ENCODE assay signal across 8 mouse cellular contexts in genomic region chr7:4659911-4660443, GRCm38 (mm10). TPM values are rescaled to one million over a fixed set of nuclear protein-coding genes. Genes with fewer than 3 reads are reported as not detected.
DNase-seq lines count a peak whose midpoint lies in the region; ATAC-seq and TF ChIP-seq lines count a peak whose summit lies in the region.

No protein-coding gene starts in this region.

- peak overlapping the region; percentile 83 for H3K4me2 ChIP-seq in embryonic facial prominence, embryonic 15.5 days (replicated peaks)
- peak overlapping the region; percentile 90 for H3K4me2 ChIP-seq in intestine, embryonic 14.5 days (ENCODE audit: low read length)
- H3K4me2 ChIP-seq in neural tube, embryonic 12.5 days (replicated peaks) = peak overlapping the region; percentile 97

- H3K27ac ChIP-seq in left cerebral cortex, adult 2 months = peak overlapping the region; percentile 98
- peak overlapping the region; percentile 94 for H3K27ac ChIP-seq in embryonic facial prominence, embryonic 15.5 days (replicated peaks)
- H3K27ac ChIP-seq in intestine, embryonic 14.5 days (ENCODE audit: low read depth) = peak overlapping the region; percentile 94; the same call in 1 of the 2 replicates
- peak overlapping the region; percentile 88; the same call in 1 of the 2 replicates for H3K27ac ChIP-seq in neural tube, embryonic 12.5 days

- TF ChIP-seq CTCF in left cerebral cortex, adult 2 months (IDR thresholded peaks at IDR 0.05) = no peak

- ATAC-seq in embryonic facial prominence, embryonic 15.5 days (ENCODE audit: insufficient number of reproducible peaks, low FRiP score, low TSS enrichment, low read depth) = no peak
- ATAC-seq in intestine, embryonic 14.5 days (replicated peaks; ENCODE audit: low FRiP score, low TSS enrichment, low read depth) = no peak
- no peak for ATAC-seq in neural tube, embryonic 12.5 days (ENCODE audit: low FRiP score, low read depth)

- H3K4me3 ChIP-seq in left cerebral cortex, adult 2 months = peak overlapping the region; percentile 97
- H3K4me3 ChIP-seq in embryonic facial prominence, embryonic 15.5 days (replicated peaks) = peak overlapping the region; percentile 74
- H3K4me3 ChIP-seq in intestine, embryonic 14.5 days (ENCODE audit: low read depth, low read length) = peak overlapping the region; percentile 95
- peak overlapping the region; percentile 88 for H3K4me3 ChIP-seq in neural tube, embryonic 12.5 days

- H3K9me3 ChIP-seq in embryonic facial prominence, embryonic 15.5 days (replicated peaks) = no peaks in the 10 kb centered on the region
- H3K9me3 ChIP-seq in intestine, embryonic 14.5 days (ENCODE audit: control insufficient read depth, low read length) = no peaks in the 10 kb centered on the region
- H3K9me3 ChIP-seq in neural tube, embryonic 12.5 days = no peaks in the 10 kb centered on the region

- H3K36me3 ChIP-seq in embryonic facial prominence, embryonic 15.5 days = peaks cover 16% of the 10 kb centered on the region
- peaks cover 29% of the 10 kb centered on the region for H3K36me3 ChIP-seq in intestine, embryonic 14.5 days (ENCODE audit: control insufficient read depth, insufficient read depth, low read length)
- peaks cover 21% of the 10 kb centered on the region for H3K36me3 ChIP-seq in neural tube, embryonic 12.5 days

- peaks cover 31% of the 10 kb centered on the region for H3K4me1 ChIP-seq in embryonic facial prominence, embryonic 15.5 days
- peaks cover 37% of the 10 kb centered on the region for H3K4me1 ChIP-seq in intestine, embryonic 14.5 days (replicated peaks; ENCODE audit: control insufficient read depth, insufficient read depth, low read length)
- H3K4me1 ChIP-seq in neural tube, embryonic 12.5 days = peaks cover 32% of the 10 kb centered on the region

- DNase-seq in left cerebral cortex, adult 2 months (ENCODE audit: extremely low spot score in 1 of 2, low spot score in 2 of 2) = no peak
- DNase-seq in left cerebral cortex, adult 11 months (ENCODE audit: low spot score) = no peak
- no peak for DNase-seq in intestine, embryonic 14.5 days (ENCODE audit: low spot score)
- DNase-seq in gastrocnemius, postnatal 10 days = no peak
- no peak for DNase-seq in frontal cortex, postnatal 25 days (ENCODE audit: low spot score in 2 of 2)
- DNase-seq in urinary bladder, postnatal 25 days (ENCODE audit: low spot score) = no peak

- intact Hi-C loops in left cerebral cortex, adult 2 months (cut with DNase I) = loop anchor here (1.0 to 2.0 kb wide), 2 partner anchors 25 to 30 kb away; partner anchors contain the start of genes Brsk1 and Hspbp1

- WGBS in embryonic facial prominence, embryonic 15.5 days = 43% methylated on average over 3 of the region's 3 CpGs
- 58% methylated on average over 3 of the region's 3 CpGs for WGBS in intestine, embryonic 14.5 days
- 67% methylated on average over 3 of the region's 3 CpGs for WGBS in neural tube, embryonic 12.5 days

- no peaks in the 10 kb centered on the region for H3K27me3 ChIP-seq in embryonic facial prominence, embryonic 15.5 days
- H3K27me3 ChIP-seq in intestine, embryonic 14.5 days (replicated peaks; ENCODE audit: control insufficient read depth, insufficient read depth, low read length) = no peaks in the 10 kb centered on the region
- no peaks in the 10 kb centered on the region for H3K27me3 ChIP-seq in neural tube, embryonic 12.5 days (replicated peaks)

- H3K9ac ChIP-seq in embryonic facial prominence, embryonic 15.5 days = 0 out of 2 replicates have a peak overlapping the region, but pooled peaks have one; percentile 90
- H3K9ac ChIP-seq in intestine, embryonic 14.5 days (ENCODE audit: low read length) = peak overlapping the region; percentile 90
- H3K9ac ChIP-seq in neural tube, embryonic 12.5 days = peak overlapping the region; percentile 91; the same call in 1 of the 2 replicates

RNA-seq across cellular contexts. Expression of gene Ppp6r1, which starts 1.2 kb away (rescaled TPM):
- 100 to 1,000 TPM; 144 to 151 TPM for total RNA-seq in left cerebral cortex, adult 2 months (2021)
- polyA plus RNA-seq in embryonic facial prominence, embryonic 15.5 days (2015; fragmentation: Nextera tagmentation; extraction: Ambion mirVana) = 9.8 and 10.3 TPM in 2 replicates
- 7.3 and 8.5 TPM in 2 replicates for polyA plus RNA-seq in intestine, embryonic 14.5 days (2014; fragmentation: Nextera tagmentation; extraction: Ambion mirVana)
- 11.1 and 13.9 TPM in 2 replicates for polyA plus RNA-seq in neural tube, embryonic 12.5 days (2016; fragmentation: Nextera tagmentation; extraction: Ambion mirVana)
- 10 to 100 TPM; 53.0 to 58.1 TPM for total RNA-seq in gastrocnemius, postnatal 10 days (2021)

RNA-seq across cellular contexts. Expression of gene Hspbp1, which starts 24.9 kb away (rescaled TPM):
- 100 to 1,000 TPM in 1 of 2 experiments, 10 to 100 TPM in 1; 99.9 to 102 TPM for total RNA-seq in left cerebral cortex, adult 2 months (2021)
- polyA plus RNA-seq in embryonic facial prominence, embryonic 15.5 days (2015; fragmentation: Nextera tagmentation; extraction: Ambion mirVana) = 80.6 and 87.7 TPM in 2 replicates
- 102 and 105 TPM in 2 replicates for polyA plus RNA-seq in intestine, embryonic 14.5 days (2014; fragmentation: Nextera tagmentation; extraction: Ambion mirVana)
- 119 and 122 TPM in 2 replicates for polyA plus RNA-seq in neural tube, embryonic 12.5 days (2016; fragmentation: Nextera tagmentation; extraction: Ambion mirVana)
- total RNA-seq in gastrocnemius, postnatal 10 days (2021) = 10 to 100 TPM; 22.1 to 23.3 TPM

RNA-seq across cellular contexts. Expression of gene Tmem86b, which starts 28.8 kb away (rescaled TPM):
- 10 to 100 TPM; 15.4 to 20.8 TPM for total RNA-seq in left cerebral cortex, adult 2 months (2021)
- 1.0 and 1.3 TPM in 2 replicates for polyA plus RNA-seq in embryonic facial prominence, embryonic 15.5 days (2015; fragmentation: Nextera tagmentation; extraction: Ambion mirVana)
- polyA plus RNA-seq in intestine, embryonic 14.5 days (2014; fragmentation: Nextera tagmentation; extraction: Ambion mirVana) = 2.5 and 3.8 TPM in 2 replicates
- 3.5 and 4.0 TPM in 2 replicates for polyA plus RNA-seq in neural tube, embryonic 12.5 days (2016; fragmentation: Nextera tagmentation; extraction: Ambion mirVana)
- total RNA-seq in gastrocnemius, postnatal 10 days (2021) = 1 to 10 TPM; 4.6 to 5.2 TPM

RNA-seq across cellular contexts. Expression of gene Brsk1, which starts 30.4 kb away (rescaled TPM):
- 100 to 1,000 TPM; 425 to 440 TPM for total RNA-seq in left cerebral cortex, adult 2 months (2021)
- 1.5 and 2.1 TPM in 2 replicates for polyA plus RNA-seq in embryonic facial prominence, embryonic 15.5 days (2015; fragmentation: Nextera tagmentation; extraction: Ambion mirVana)
- polyA plus RNA-seq in intestine, embryonic 14.5 days (2014; fragmentation: Nextera tagmentation; extraction: Ambion mirVana) = 1.7 and 1.9 TPM in 2 replicates
- polyA plus RNA-seq in neural tube, embryonic 12.5 days (2016; fragmentation: Nextera tagmentation; extraction: Ambion mirVana) = 5.0 and 5.5 TPM in 2 replicates
- total RNA-seq in gastrocnemius, postnatal 10 days (2021) = 1 to 10 TPM; 3.3 to 4.6 TPM

RNA-seq across cellular contexts. Expression of gene Ptprh, which starts 56.1 kb away (rescaled TPM):
- total RNA-seq in left cerebral cortex, adult 2 months (2021) = under 1 TPM; 0.35 to 0.43 TPM
- polyA plus RNA-seq in embryonic facial prominence, embryonic 15.5 days (2015; fragmentation: Nextera tagmentation; extraction: Ambion mirVana) = not detected in 2 replicates
- polyA plus RNA-seq in intestine, embryonic 14.5 days (2014; fragmentation: Nextera tagmentation; extraction: Ambion mirVana) = not detected in 2 replicates
- polyA plus RNA-seq in neural tube, embryonic 12.5 days (2016; fragmentation: Nextera tagmentation; extraction: Ambion mirVana) = not detected in 2 replicates
- total RNA-seq in gastrocnemius, postnatal 10 days (2021) = not detected
